In the genomic region with DNA sequence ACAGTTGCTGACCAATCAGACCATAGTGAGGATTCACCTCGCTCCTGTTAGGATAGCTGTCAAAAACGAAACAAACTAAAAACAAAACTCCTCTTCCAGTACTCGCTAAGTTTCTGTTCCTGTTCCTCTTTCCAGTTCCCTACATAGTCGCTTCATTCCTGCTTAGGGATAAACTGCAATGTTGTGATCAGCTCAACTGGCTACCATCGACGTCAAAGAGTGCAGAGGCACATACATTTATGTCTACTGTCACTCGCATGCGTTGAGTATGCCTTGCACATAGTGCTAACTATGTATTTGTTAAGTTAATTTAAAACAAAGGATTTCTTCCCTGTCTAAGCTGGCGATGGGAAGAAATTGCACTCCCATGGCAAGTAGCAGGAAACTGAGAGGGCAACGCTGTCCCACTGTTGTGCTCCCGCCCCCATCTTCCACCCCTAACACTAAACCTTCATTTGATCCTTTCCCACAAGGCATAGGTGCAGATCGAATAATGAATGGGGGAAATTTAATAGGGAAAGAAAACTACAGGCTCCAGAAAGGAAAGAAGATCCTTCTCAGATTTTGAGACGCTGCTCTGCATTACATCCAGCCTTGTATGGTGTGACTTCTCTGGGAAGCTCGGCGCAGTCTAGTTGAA, we compare ENCODE assay signal across 9 mouse cellular contexts. TPM values are rescaled to one million over a fixed set of nuclear protein-coding genes. Genes with fewer than 3 reads are reported as not detected.
DNase-seq lines count a peak whose midpoint lies in the region; ATAC-seq and TF ChIP-seq lines count a peak whose summit lies in the region.
"Had no signal": no experiment of that assay in that cellular context is flagged by ENCODE, and none has a peak within 500 bp of the region (broad histone marks: within the 10 kb centered on the region; RNA-seq: fewer than 3 reads in every experiment).

No protein-coding gene starts in this region.

- H3K79me2 ChIP-seq in myocyte (ENCODE audit: control insufficient read depth, insufficient read depth): peaks cover 19% of the 10 kb centered on the region

- H3K4me1 ChIP-seq in heart, embryonic 15.5 days (replicated peaks): peaks cover 41% of the 10 kb centered on the region
- H3K4me1 ChIP-seq in embryonic facial prominence, embryonic 11.5 days (ENCODE audit: control insufficient read depth, insufficient read depth, low read length): no peaks in the 10 kb centered on the region; the same call in 1 of the 2 replicates
- peaks cover 27% of the 10 kb centered on the region for H3K4me1 ChIP-seq in intestine, embryonic 16.5 days (ENCODE audit: control insufficient read depth, insufficient read depth, low read length)

- 31% methylated on average over 15 of the region's 15 CpGs for WGBS in heart, embryonic 15.5 days
- WGBS in embryonic facial prominence, embryonic 11.5 days: 38% methylated on average over 15 of the region's 15 CpGs
- WGBS in intestine, embryonic 16.5 days: 32% methylated on average over 15 of the region's 15 CpGs

- DNase-seq in heart, adult 9 months (ENCODE audit: low spot score in 2 of 2): no peak
- no peak for DNase-seq in embryonic facial prominence, embryonic 11.5 days (ENCODE audit: low spot score)
- DNase-seq in cerebellum, postnatal 4 days (ENCODE audit: low spot score in 2 of 2): no peak
- DNase-seq in kidney, adult 18-20 months: no peak
- no peak for DNase-seq in kidney, postnatal 36 days

- no peak for TF ChIP-seq POLR2A in myocyte (IDR thresholded peaks at IDR 0.05; ENCODE audit: insufficient read length, low read depth)

- H3K27ac ChIP-seq in heart, embryonic 15.5 days: peak overlapping the region; percentile 64; the same call in 1 of the 2 replicates
- H3K27ac ChIP-seq in embryonic facial prominence, embryonic 11.5 days (replicated peaks; ENCODE audit: low read depth, low read length): no peak overlapping the region
- no peak overlapping the region for H3K27ac ChIP-seq in intestine, embryonic 16.5 days (ENCODE audit: low read length)

- H3K4me2 ChIP-seq in heart, embryonic 15.5 days: peak overlapping the region; percentile 95
- peak overlapping the region; percentile 82 for H3K4me2 ChIP-seq in embryonic facial prominence, embryonic 11.5 days (ENCODE audit: low read depth, low read length)
- peak overlapping the region; percentile 88 for H3K4me2 ChIP-seq in intestine, embryonic 16.5 days (ENCODE audit: low read depth, low read length)
- peak overlapping the region; percentile 57 for H3K4me2 ChIP-seq in myocyte (ENCODE audit: low read depth)

- H3K9ac ChIP-seq in heart, embryonic 15.5 days: peak overlapping the region; percentile 58
- no peak overlapping the region; the same call in 1 of the 2 replicates for H3K9ac ChIP-seq in embryonic facial prominence, embryonic 11.5 days (replicated peaks; ENCODE audit: low read length)
- H3K9ac ChIP-seq in intestine, embryonic 16.5 days (ENCODE audit: low read depth, low read length): 0 out of 2 replicates have a peak overlapping the region, but pooled peaks have one; percentile 4

- no peaks in the 10 kb centered on the region for H3K9me3 ChIP-seq in heart, embryonic 15.5 days (replicated peaks)
- H3K9me3 ChIP-seq in embryonic facial prominence, embryonic 11.5 days (replicated peaks; ENCODE audit: control insufficient read depth, low read length): no peaks in the 10 kb centered on the region
- H3K9me3 ChIP-seq in intestine, embryonic 16.5 days (ENCODE audit: control insufficient read depth, low read length): peaks cover 5% of the 10 kb centered on the region; the same call in 1 of the 2 replicates

- H3K4me3 ChIP-seq in heart, embryonic 15.5 days: peak overlapping the region; percentile 66
- peak overlapping the region; percentile 40 for H3K4me3 ChIP-seq in embryonic facial prominence, embryonic 11.5 days (ENCODE audit: low read depth, low read length)
- H3K4me3 ChIP-seq in intestine, embryonic 16.5 days (ENCODE audit: low read length): peak overlapping the region; percentile 49; the same call in 1 of the 2 replicates
- H3K4me3 ChIP-seq in myocyte: no peak overlapping the region

- peaks cover 24% of the 10 kb centered on the region for H3K27me3 ChIP-seq in heart, embryonic 15.5 days
- H3K27me3 ChIP-seq in embryonic facial prominence, embryonic 11.5 days (ENCODE audit: control insufficient read depth, insufficient read depth, low read length): peaks cover 5% of the 10 kb centered on the region; the same call in 1 of the 2 replicates
- peaks cover 2% of the 10 kb centered on the region; the same call in 1 of the 2 replicates for H3K27me3 ChIP-seq in intestine, embryonic 16.5 days (replicated peaks; ENCODE audit: control insufficient read depth, insufficient read depth, low read length)
- no peaks in the 10 kb centered on the region for H3K27me3 ChIP-seq in myocyte (ENCODE audit: control insufficient read depth, insufficient read depth, insufficient read length)
- H3K27me3 ChIP-seq: Patski had no signal

- no peak for ATAC-seq in heart, embryonic 15.5 days (replicated peaks; ENCODE audit: insufficient number of reproducible peaks, insufficient read depth, low FRiP score, low read depth)
- ATAC-seq in embryonic facial prominence, embryonic 11.5 days (replicated peaks; ENCODE audit: insufficient number of reproducible peaks, low FRiP score, low TSS enrichment, low read depth): no peak
- no peak for ATAC-seq in intestine, embryonic 16.5 days

- H3K36me3 ChIP-seq in heart, embryonic 15.5 days: 0 out of 2 replicates have a peak, but pooled peaks cover 4% of the 10 kb centered on the region
- no peaks in the 10 kb centered on the region for H3K36me3 ChIP-seq in embryonic facial prominence, embryonic 11.5 days (replicated peaks; ENCODE audit: control insufficient read depth, insufficient read depth, low read depth, low read length)
- H3K36me3 ChIP-seq in intestine, embryonic 16.5 days (ENCODE audit: control insufficient read depth, insufficient read depth, low read length): peaks cover 6% of the 10 kb centered on the region; the same call in 1 of the 2 replicates
- H3K36me3 ChIP-seq in myocyte (ENCODE audit: control insufficient read depth, insufficient read depth): peaks cover 9% of the 10 kb centered on the region

- H3ac ChIP-seq in myocyte (ENCODE audit: control insufficient read depth, insufficient read length): no peak overlapping the region

TF ChIP-seq in myocyte, 11 proteins besides CTCF, POLR2A, EP300 and RAD21:
- peak; percentile 51 for TF ChIP-seq POLR2AphosphoS2 (IDR thresholded peaks at IDR 0.05; ENCODE audit: insufficient read length, low read depth)
- TF ChIP-seq REST (IDR thresholded peaks at IDR 0.05; ENCODE audit: insufficient read depth, insufficient read length): no peak

RNA-seq across cellular contexts. Expression of a gene that starts 4.8 kb away (rescaled TPM):
- polyA plus RNA-seq in heart, embryonic 15.5 days (2015; fragmentation: Nextera tagmentation; extraction: Ambion mirVana): 30.4 and 34.7 TPM in 2 replicates
- 33.0 and 35.0 TPM in 2 replicates for polyA plus RNA-seq in embryonic facial prominence, embryonic 11.5 days (2014; fragmentation: Nextera tagmentation; extraction: Ambion mirVana)
- 28.5 and 31.6 TPM in 2 replicates for polyA plus RNA-seq in intestine, embryonic 16.5 days (2015; fragmentation: Nextera tagmentation; extraction: Ambion mirVana)
- 24.4 TPM for polyA plus RNA-seq in myocyte (2012; fragmentation: generic; extraction: Trizol)

RNA-seq across cellular contexts. Expression of a gene that starts 4.8 kb away (rescaled TPM):
- polyA plus RNA-seq in heart, embryonic 15.5 days (2015; fragmentation: Nextera tagmentation; extraction: Ambion mirVana): 0.27 and 0.57 TPM in 2 replicates
- 0.14 and 0.39 TPM in 2 replicates for polyA plus RNA-seq in embryonic facial prominence, embryonic 11.5 days (2014; fragmentation: Nextera tagmentation; extraction: Ambion mirVana)
- polyA plus RNA-seq in intestine, embryonic 16.5 days (2015; fragmentation: Nextera tagmentation; extraction: Ambion mirVana): 0.15 and 0.35 TPM in 2 replicates
- 0.64 TPM for polyA plus RNA-seq in myocyte (2012; fragmentation: generic; extraction: Trizol)

RNA-seq across cellular contexts. Expression of a gene that starts 10.6 kb away (rescaled TPM):
- 18.0 and 18.3 TPM in 2 replicates for polyA plus RNA-seq in heart, embryonic 15.5 days (2015; fragmentation: Nextera tagmentation; extraction: Ambion mirVana)
- 45.1 and 52.2 TPM in 2 replicates for polyA plus RNA-seq in embryonic facial prominence, embryonic 11.5 days (2014; fragmentation: Nextera tagmentation; extraction: Ambion mirVana)
- 34.7 and 40.9 TPM in 2 replicates for polyA plus RNA-seq in intestine, embryonic 16.5 days (2015; fragmentation: Nextera tagmentation; extraction: Ambion mirVana)
- polyA plus RNA-seq in myocyte (2012; fragmentation: generic; extraction: Trizol): 0.88 TPM

RNA-seq across cellular contexts. Expression of a gene that starts 18.6 kb away (rescaled TPM):
- 26.9 and 34.6 TPM in 2 replicates for polyA plus RNA-seq in heart, embryonic 15.5 days (2015; fragmentation: Nextera tagmentation; extraction: Ambion mirVana)
- 15.0 and 18.4 TPM in 2 replicates for polyA plus RNA-seq in embryonic facial prominence, embryonic 11.5 days (2014; fragmentation: Nextera tagmentation; extraction: Ambion mirVana)
- 17.0 and 17.5 TPM in 2 replicates for polyA plus RNA-seq in intestine, embryonic 16.5 days (2015; fragmentation: Nextera tagmentation; extraction: Ambion mirVana)
- 19.3 TPM for polyA plus RNA-seq in myocyte (2012; fragmentation: generic; extraction: Trizol)

RNA-seq across cellular contexts. Expression of a gene that starts 20.6 kb away (rescaled TPM):
- 170 and 210 TPM in 2 replicates for polyA plus RNA-seq in heart, embryonic 15.5 days (2015; fragmentation: Nextera tagmentation; extraction: Ambion mirVana)
- 315 and 331 TPM in 2 replicates for polyA plus RNA-seq in embryonic facial prominence, embryonic 11.5 days (2014; fragmentation: Nextera tagmentation; extraction: Ambion mirVana)
- polyA plus RNA-seq in intestine, embryonic 16.5 days (2015; fragmentation: Nextera tagmentation; extraction: Ambion mirVana): 131 and 138 TPM in 2 replicates
- polyA plus RNA-seq in myocyte (2012; fragmentation: generic; extraction: Trizol): 197 TPM

Comparison
In these comparisons a context has a peak if more than half of its experiments do, and no peak if none do; other contexts are left out.
1. RNA of a gene that starts 10.6 kb away (polyA plus RNA-seq): 45.1 to 52.2 TPM in embryonic facial prominence, embryonic 11.5 days, 34.7 to 40.9 TPM in intestine, embryonic 16.5 days and 18.0 to 18.3 TPM in heart, embryonic 15.5 days; 0.88 TPM in myocyte (single experiment); every median in the first group is over 10 times any median in the second.
2. Peak in every context shown above with its lines, with median percentiles within 50 percentile points of each other: H3K4me2 ChIP-seq.